Mouse (Mus musculus) heart, postnatal 0 days (tissue): Measurements from ENCODE around the gene Src.

Experiments used
- CTCF ChIP-seq: IDR thresholded peaks from 2 replicates; pipeline ENCODE4 v1.5.1; 2016; ENCODE audit warnings: antibody characterized with exemption, control low read depth, low read depth
- EP300 ChIP-seq: IDR thresholded peaks from 2 replicates; pipeline ENCODE4 v1.6.1; 2016; ENCODE audit warnings: antibody characterized with exemption, low read depth

DNA sequence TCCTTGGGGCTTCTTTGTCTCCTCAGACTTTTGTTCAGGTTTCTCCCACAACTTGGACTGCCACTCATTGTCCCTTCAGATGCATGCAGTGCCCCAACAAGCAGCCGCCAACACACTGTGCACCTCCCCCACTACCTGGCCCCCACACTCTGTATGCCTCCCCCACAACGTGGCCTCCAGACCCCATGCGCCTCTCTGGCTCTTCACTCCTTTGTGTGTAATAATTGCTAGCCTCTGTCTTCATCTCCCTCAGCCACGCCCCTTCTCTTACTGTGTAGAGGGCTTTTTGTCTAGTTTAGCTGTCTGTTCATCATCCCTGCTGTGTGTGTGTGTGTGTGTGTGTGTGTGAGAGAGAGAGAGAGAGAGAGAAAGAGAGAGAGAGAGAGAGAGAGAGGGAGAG is 80.3 kb downstream of the Src start:
- TF ChIP-seq CTCF, result no peak
- TF ChIP-seq EP300, result no peak
